Mouse (Mus musculus): ENCODE measurements around the gene Chn2. TPM values are rescaled to one million over a fixed set of nuclear protein-coding genes. Genes with fewer than 3 reads are reported as not detected.
A peak's percentile ranks its signal among the peaks of the same experiment; 100 is the strongest.

Gene Chn2
- total RNA-seq (2018; cell fraction: chromatin; rRNA removed), result 10 to 100 TPM in 13 of 26 experiments, 1 to 10 TPM in 13; 2.6 to 27.5 (median 9.4) TPM
- total RNA-seq (2018; cell fraction: cytosol; rRNA removed), result 10 to 100 TPM in 13 of 26 experiments, 1 to 10 TPM in 13; 2.9 to 13.4 (median 8.2) TPM
- 10 to 100 TPM in 12 of 26 experiments, 1 to 10 TPM in 14; 2.1 to 24.5 (median 7.6) TPM for total RNA-seq (2018; cell fraction: nucleus; rRNA removed)
- polyA plus RNA-seq (2018), result 9.8 to 17.5 TPM (median 16.8 TPM) in 3 replicates

GRCm38 (mm10) chr6:54039357-54039804 lies at the start of gene Chn2:
Gene Chn2 (plus strand): TSS chr6:54039554.
- H3K79me2 ChIP-seq (ENCODE audit: inconsistent target), result peaks cover 20% of the 10 kb centered on the region
- peak within 1 kb of the TSS; percentile 56 for H3K4me3 ChIP-seq (ENCODE audit: inconsistent target)
- H3K36me3 ChIP-seq (ENCODE audit: inconsistent target), result no peaks in the 10 kb centered on the region
- H3K27ac ChIP-seq, result no peak within 1 kb of the TSS
- under 1% methylated on average over 37 of the region's 43 CpGs for WGBS (ENCODE audit: missing documents)

- no peak overlapping the region for H3K27ac ChIP-seq
- no peak overlapping the region for H3K4me3 ChIP-seq (ENCODE audit: inconsistent target)
- 84% methylated on average over 3 of the region's 3 CpGs for WGBS (ENCODE audit: missing documents)
- H3K36me3 ChIP-seq (ENCODE audit: inconsistent target), result no peaks in the 10 kb centered on the region
- no peaks in the 10 kb centered on the region for H3K79me2 ChIP-seq (ENCODE audit: inconsistent target)
Observed at GRCm38 (mm10) chr6:53992386-53992785, 47.0 kb upstream of the Chn2 start.

- H3K36me3 ChIP-seq (ENCODE audit: inconsistent target), result no peaks in the 10 kb centered on the region
- H3K4me3 ChIP-seq (ENCODE audit: inconsistent target), result no peak overlapping the region
- H3K27ac ChIP-seq, result peak overlapping the region; percentile 12
- WGBS (ENCODE audit: missing documents), result 4% methylated on average over 4 of the region's 4 CpGs
- H3K79me2 ChIP-seq (ENCODE audit: inconsistent target), result no peaks in the 10 kb centered on the region
Observed at GRCm38 (mm10) chr6:53995519-53995918, 43.8 kb upstream of the Chn2 start.

GRCm38 (mm10) chr6:53996226-53996955 lies 43.0 kb upstream of the Chn2 start:
- 25% methylated on average over 3 of the region's 3 CpGs for WGBS (ENCODE audit: missing documents)
- Histone ChIP-seq H3K4me3 (ENCODE audit: inconsistent target) (no peak overlapping the region), H3K79me2 (ENCODE audit: inconsistent target) (no peaks in the 10 kb centered on the region), H3K36me3 (ENCODE audit: inconsistent target) (no peaks in the 10 kb centered on the region), H3K27ac (peak overlapping the region; percentile 12)

GRCm38 (mm10) chr6:54005302-54005701 lies 34.1 kb upstream of the Chn2 start:
- Histone ChIP-seq H3K4me3 (ENCODE audit: inconsistent target) (no peak overlapping the region), H3K36me3 (ENCODE audit: inconsistent target) (no peaks in the 10 kb centered on the region), H3K79me2 (ENCODE audit: inconsistent target) (no peaks in the 10 kb centered on the region), H3K27ac (no peak overlapping the region)
- WGBS (ENCODE audit: missing documents), result 91% methylated on average over 4 of the region's 4 CpGs

GRCm38 (mm10) chr6:54008448-54009120 lies 30.8 kb upstream of the Chn2 start:
- WGBS (ENCODE audit: missing documents), result 29% methylated on average over 16 of the region's 16 CpGs
- Histone ChIP-seq H3K4me3 (ENCODE audit: inconsistent target) (no peak overlapping the region), H3K79me2 (ENCODE audit: inconsistent target) (no peaks in the 10 kb centered on the region), H3K36me3 (ENCODE audit: inconsistent target) (no peaks in the 10 kb centered on the region), H3K27ac (peak overlapping the region; percentile 76)

GRCm38 (mm10) chr6:54009293-54009692 lies 30.1 kb upstream of the Chn2 start:
- Histone ChIP-seq H3K27ac (peak overlapping the region; percentile 76), H3K4me3 (ENCODE audit: inconsistent target) (no peak overlapping the region), H3K79me2 (ENCODE audit: inconsistent target) (no peaks in the 10 kb centered on the region), H3K36me3 (ENCODE audit: inconsistent target) (no peaks in the 10 kb centered on the region)
- 84% methylated on average over 2 of the region's 4 CpGs for whole genome bisulfite sequencing (ENCODE audit: missing documents)

- Histone ChIP-seq H3K79me2 (ENCODE audit: inconsistent target) (no peaks in the 10 kb centered on the region), H3K4me3 (ENCODE audit: inconsistent target) (no peak overlapping the region), H3K36me3 (ENCODE audit: inconsistent target) (no peaks in the 10 kb centered on the region), H3K27ac (no peak overlapping the region)
- 93% methylated on average over 9 of the region's 9 CpGs for WGBS (ENCODE audit: missing documents)
Observed at GRCm38 (mm10) chr6:54010362-54010761, 29.0 kb upstream of the Chn2 start.

GRCm38 (mm10) chr6:54012163-54012562 lies 27.2 kb upstream of the Chn2 start:
- WGBS (ENCODE audit: missing documents), result 100% methylated on average over 1 of the region's 1 CpGs
- H3K36me3 ChIP-seq (ENCODE audit: inconsistent target), result no peaks in the 10 kb centered on the region
- H3K4me3 ChIP-seq (ENCODE audit: inconsistent target), result no peak overlapping the region
- no peaks in the 10 kb centered on the region for H3K79me2 ChIP-seq (ENCODE audit: inconsistent target)
- no peak overlapping the region for H3K27ac ChIP-seq

- Histone ChIP-seq H3K36me3 (ENCODE audit: inconsistent target) (no peaks in the 10 kb centered on the region), H3K79me2 (ENCODE audit: inconsistent target) (no peaks in the 10 kb centered on the region), H3K27ac (no peak overlapping the region), H3K4me3 (ENCODE audit: inconsistent target) (no peak overlapping the region)
- 77% methylated on average over 2 of the region's 2 CpGs for WGBS (ENCODE audit: missing documents)
Observed at GRCm38 (mm10) chr6:54018038-54018437, 21.3 kb upstream of the Chn2 start.

- H3K27ac ChIP-seq, result no peak overlapping the region
- WGBS (ENCODE audit: missing documents), result 94% methylated on average over 5 of the region's 5 CpGs
- H3K79me2 ChIP-seq (ENCODE audit: inconsistent target), result no peaks in the 10 kb centered on the region
- H3K36me3 ChIP-seq (ENCODE audit: inconsistent target), result no peaks in the 10 kb centered on the region
- H3K4me3 ChIP-seq (ENCODE audit: inconsistent target), result no peak overlapping the region
Observed at GRCm38 (mm10) chr6:54018861-54019260, 20.5 kb upstream of the Chn2 start.

GRCm38 (mm10) chr6:54021123-54021789 lies 18.1 kb upstream of the Chn2 start:
- no peaks in the 10 kb centered on the region for H3K36me3 ChIP-seq (ENCODE audit: inconsistent target)
- H3K27ac ChIP-seq, result peak overlapping the region; percentile 17; the same call in 1 of the 2 replicates
- 15% methylated on average over 15 of the region's 15 CpGs for WGBS (ENCODE audit: missing documents)
- H3K4me3 ChIP-seq (ENCODE audit: inconsistent target), result no peak overlapping the region
- H3K79me2 ChIP-seq (ENCODE audit: inconsistent target), result no peaks in the 10 kb centered on the region

- Histone ChIP-seq H3K27ac (no peak overlapping the region), H3K4me3 (ENCODE audit: inconsistent target) (no peak overlapping the region), H3K79me2 (ENCODE audit: inconsistent target) (no peaks in the 10 kb centered on the region), H3K36me3 (ENCODE audit: inconsistent target) (no peaks in the 10 kb centered on the region)
- 98% methylated on average over 5 of the region's 5 CpGs for WGBS (ENCODE audit: missing documents)
Observed at GRCm38 (mm10) chr6:54023846-54024245, 15.5 kb upstream of the Chn2 start.

- H3K79me2 ChIP-seq (ENCODE audit: inconsistent target), result no peaks in the 10 kb centered on the region
- H3K27ac ChIP-seq, result no peak overlapping the region
- no peak overlapping the region for H3K4me3 ChIP-seq (ENCODE audit: inconsistent target)
- WGBS (ENCODE audit: missing documents), result 73% methylated on average over 1 of the region's 1 CpGs
- no peaks in the 10 kb centered on the region for H3K36me3 ChIP-seq (ENCODE audit: inconsistent target)
Observed at GRCm38 (mm10) chr6:54028706-54029105, 10.6 kb upstream of the Chn2 start.
